Mouse (Mus musculus) embryonic stem cell, embryonic (primary cell): ENCODE results near the gene Efna2.

Experiments
- CTCF ChIA-PET, 4 experiments: fragments of 300-600 bp in 2 of 4; fragments of 350-600 bp in 2 of 4; sonication (Branson Sonifier 250); formaldehyde crosslinking; loops; one replicate each; lab custom pipeline; 2022; ENCODE audit warnings: inconsistent platforms in 2 of 4; lab: Charles Lee
- POLR2A ChIA-PET, 4 experiments: fragments of 300-600 bp in 2 of 4; fragments of 350-600 bp in 2 of 4; sonication (Branson Sonifier 250); formaldehyde crosslinking; loops; one replicate each; lab custom pipeline; 2022; ENCODE audit warnings: antibody characterized with exemption in 4 of 4, inconsistent platforms in 1 of 4; lab: Charles Lee

The Efna2 gene

GRCm38 (mm10) chr10:80174705-80175104 lies 4.6 kb upstream of the Efna2 start:
- POLR2A ChIA-PET: interaction anchor here in 3 of 4 experiments (0.6 to 10.9 kb wide), 24 partner anchors 10 to 466 kb away, joined by 3 to 284 read pairs (median 5); partner anchors contain the start of genes Rps15 (in 2 of the 3), Apc2 (in 1 of the 3), Cirbp (in 1 of the 3) and Dazap1 (in 1 of the 3)
- CTCF ChIA-PET: interaction anchor here (0.5 to 3.0 kb wide), 47 partner anchors 8 to 615 kb away, joined by 3 to 53 read pairs (median 5); partner anchors contain the start of genes Apc2 (in 1 of the 4), Cirbp (in 1 of the 4), Dazap1 (in 1 of the 4) and Gamt (in 1 of the 4)

DNA sequence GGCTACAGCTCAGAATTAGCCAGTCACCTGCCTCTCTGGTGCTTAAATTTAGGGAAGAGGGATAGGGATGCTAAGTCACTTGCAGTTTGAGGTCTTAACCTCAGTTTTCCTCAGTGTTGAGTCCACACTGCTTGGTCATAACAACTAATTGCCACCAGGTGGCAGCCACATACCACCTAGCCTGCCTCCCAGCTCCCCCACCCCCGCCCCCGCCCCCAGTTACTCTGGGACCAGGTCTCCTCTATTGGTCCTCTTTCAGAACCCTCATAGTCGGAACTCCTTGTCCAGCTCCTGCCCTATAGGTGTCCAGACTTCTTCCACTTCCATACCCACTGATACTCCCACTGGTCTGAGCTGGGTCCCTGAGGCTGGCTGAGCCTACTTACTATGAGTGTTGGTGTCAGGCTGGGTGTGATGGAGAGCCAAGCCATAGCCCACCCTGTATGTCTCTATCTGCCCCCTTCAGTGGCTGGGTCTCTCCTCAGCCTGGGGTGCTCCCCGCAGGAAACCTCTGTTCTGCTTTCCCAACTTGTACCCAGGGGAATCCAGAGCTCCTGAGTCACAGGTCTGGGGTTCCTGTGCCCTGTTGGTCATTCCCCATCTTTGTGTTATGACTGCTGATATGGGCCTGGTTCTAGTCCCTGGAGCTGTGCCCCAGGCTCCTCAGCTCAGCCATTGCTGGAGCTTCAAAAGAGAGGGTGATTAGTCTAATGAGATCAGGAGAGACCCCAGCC lies 3.6 kb upstream of the Efna2 start:
- POLR2A ChIA-PET: interaction anchor here (0.6 to 3.9 kb wide), 48 partner anchors 8 to 465 kb away, joined by 3 to 23 read pairs (median 4); partner anchors contain the start of genes Ndufs7 (in 3 of the 4), Rps15 (in 3 of the 4), Cirbp (in 2 of the 4) and Dazap1 (in 2 of the 4)

DNA sequence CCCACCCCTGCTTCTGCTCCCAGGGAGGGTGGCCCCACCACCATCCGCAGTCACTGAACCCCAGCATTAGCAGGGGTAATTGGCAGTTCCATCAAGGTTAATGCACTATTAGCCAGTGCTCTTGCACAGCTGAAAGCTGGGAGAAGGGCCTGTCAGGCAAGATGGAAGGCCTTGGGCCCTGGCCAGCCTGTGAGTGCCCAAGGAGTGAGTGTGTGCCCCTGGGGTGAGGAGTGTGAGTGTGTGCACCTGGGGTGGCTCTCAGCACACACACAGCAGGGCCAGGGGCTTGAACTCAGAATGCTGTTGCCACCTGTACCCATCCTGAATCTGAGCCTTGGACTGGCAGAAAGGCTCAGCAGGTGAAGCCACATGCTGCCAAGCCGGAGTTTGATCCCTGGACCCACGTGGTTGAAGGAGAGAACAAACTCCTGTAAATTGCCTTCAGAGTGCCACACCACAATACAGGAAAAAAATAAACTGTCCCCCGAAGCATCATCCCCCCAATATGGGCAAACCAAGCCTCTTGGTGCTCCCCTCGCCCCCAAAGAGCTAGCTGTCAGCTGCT lies 2.9 kb upstream of the Efna2 start:
- ChIA-PET POLR2A (interaction anchor here (0.6 to 3.9 kb wide), 39 partner anchors 8 to 279 kb away, joined by 3 to 23 read pairs (median 4); partner anchors contain the start of genes Cirbp (in 2 of the 4), Dazap1 (in 2 of the 4), Mum1 (in 2 of the 4) and Ndufs7 (in 2 of the 4)), CTCF (interaction anchor here (0.6 to 3.0 kb wide), 56 partner anchors 8 to 216 kb away, joined by 3 to 53 read pairs (median 4); partner anchors contain the start of genes Mum1 (in 3 of the 4), Adamtsl5 (in 2 of the 4), Rps15 (in 2 of the 4) and Apc2 (in 1 of the 4))

More for the DNA sequence above, 3.6 kb upstream of the Efna2 start:
- CTCF ChIA-PET: interaction anchor here (0.5 to 3.0 kb wide), 73 partner anchors 8 to 614 kb away, joined by 3 to 53 read pairs (median 4); partner anchors contain the start of genes Mum1 (in 3 of the 4), Adamtsl5 (in 2 of the 4), Dazap1 (in 2 of the 4) and Rps15 (in 2 of the 4)

DNA sequence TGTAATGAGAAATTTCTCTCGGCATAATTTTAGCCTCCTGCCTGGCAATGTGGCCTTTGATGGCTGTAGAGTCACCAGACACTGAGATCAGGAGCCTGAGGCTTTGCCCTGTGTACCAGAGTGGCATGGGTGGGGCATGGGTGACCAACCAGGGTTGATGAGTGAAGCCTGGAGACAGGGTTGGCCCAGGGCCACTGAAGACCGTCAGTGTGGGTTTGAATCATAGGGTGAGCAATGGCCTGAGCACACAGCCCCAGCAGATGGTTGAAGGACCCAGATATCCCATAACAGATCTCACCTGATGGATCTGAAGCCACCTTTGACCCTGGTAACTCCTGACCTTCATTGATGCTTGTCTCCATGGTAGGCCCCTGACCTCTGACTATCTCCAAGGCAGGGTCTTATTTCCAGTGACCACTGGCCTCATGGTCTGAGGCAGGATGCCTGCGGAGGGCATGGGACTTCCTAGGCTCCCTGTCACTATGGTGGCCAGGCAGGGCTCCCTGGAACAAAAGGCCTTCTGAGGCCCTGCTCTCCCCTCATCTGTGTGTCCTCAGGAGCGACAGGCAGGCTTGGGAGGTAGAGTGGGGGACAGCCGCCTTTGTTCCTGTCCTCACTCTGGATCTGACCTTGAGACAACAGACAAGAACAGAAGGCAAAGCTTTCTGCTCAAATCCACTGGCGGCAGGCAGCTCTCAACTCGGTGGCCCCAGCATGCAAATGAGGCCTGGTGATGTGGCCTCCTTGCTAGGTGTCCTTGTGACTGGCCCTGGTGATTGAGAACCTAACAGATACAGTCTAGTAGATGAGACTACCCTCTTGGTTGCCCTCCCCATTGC lies 1.6 kb upstream of the Efna2 start:
- POLR2A ChIA-PET: interaction anchor here in 2 of 4 experiments (0.6 to 5.3 kb wide), 16 partner anchors 9 to 1254 kb away, joined by 3 to 36 read pairs (median 4); partner anchors contain the start of genes Dazap1 (in 1 of the 2), Gamt (in 1 of the 2), Mum1 (in 1 of the 2) and Rps15 (in 1 of the 2)
- CTCF ChIA-PET: interaction anchor here in 3 of 4 experiments (0.6 to 2.8 kb wide), 9 partner anchors 49 to 329 kb away, joined by 3 to 13 read pairs (median 4); partner anchors contain the start of gene Mum1 (in 1 of the 3)

- CTCF ChIA-PET: interaction anchor here in 2 of 4 experiments (1.0 to 2.1 kb wide), 6 partner anchors 19 to 194 kb away, joined by 3 to 8 read pairs (median 5); no protein-coding TSS in a partner anchor
- POLR2A ChIA-PET: interaction anchor here (0.5 to 5.3 kb wide), 11 partner anchors 8 to 329 kb away, joined by 3 to 36 read pairs (median 5); partner anchors contain the start of genes 1600002K03Rik (in 1 of the 4) and Rps15 (in 1 of the 4)
Measured at GRCm38 (mm10) chr10:80180288-80180687, 1.0 kb downstream of the Efna2 start.

DNA sequence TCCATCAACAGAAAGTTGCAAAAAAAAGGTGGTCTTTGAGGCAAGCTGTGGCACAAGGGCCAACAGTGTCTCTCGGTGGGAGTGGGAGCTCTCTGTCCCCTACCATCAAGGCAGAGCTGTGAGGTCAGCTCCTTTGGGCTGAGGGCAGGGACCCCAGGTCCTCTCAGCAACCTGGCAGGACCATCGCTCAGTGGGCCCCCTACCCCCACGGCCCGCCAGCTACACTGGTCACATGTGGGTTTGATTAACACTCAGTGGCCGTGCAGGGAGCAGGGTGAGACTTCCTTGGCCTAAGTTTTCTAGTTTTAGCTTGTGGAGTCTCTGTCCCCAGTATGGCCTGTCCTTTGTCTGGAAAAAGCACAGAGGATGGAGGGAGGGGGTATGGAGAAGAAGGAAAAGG lies 1.5 kb downstream of the Efna2 start:
- ChIA-PET POLR2A (interaction anchor here (0.5 to 5.3 kb wide), 16 partner anchors 9 to 675 kb away, joined by 3 to 36 read pairs (median 3); partner anchors contain the start of genes 1600002K03Rik (in 1 of the 4), Mum1 (in 1 of the 4), Ptbp1 (in 1 of the 4) and Rps15 (in 1 of the 4)), CTCF (interaction anchor here in 3 of 4 experiments (0.5 to 1.5 kb wide), 6 partner anchors 19 to 193 kb away, joined by 3 to 8 read pairs (median 4); no protein-coding TSS in a partner anchor)

DNA sequence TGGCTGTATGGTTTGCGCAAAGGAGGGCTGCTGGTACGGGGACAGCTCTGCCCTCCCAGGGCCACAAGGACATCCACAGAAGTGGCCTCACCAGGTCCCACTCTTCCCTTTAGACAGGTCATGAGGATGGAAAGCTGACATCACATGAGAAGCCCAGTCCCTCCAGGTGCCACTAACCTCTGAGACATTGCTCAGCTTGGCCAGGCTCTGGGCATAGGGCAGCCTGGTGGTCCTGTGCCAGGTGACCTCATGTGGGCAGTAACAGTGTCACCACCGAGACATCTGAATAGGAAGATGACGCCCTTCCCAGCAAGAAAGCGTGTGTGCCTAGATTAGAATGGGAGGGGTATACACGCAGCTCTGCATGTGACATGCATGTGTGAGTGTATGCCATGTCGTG lies 3.3 kb downstream of the Efna2 start:
- ChIA-PET CTCF (interaction anchor here in 2 of 4 experiments (0.5 to 1.2 kb wide), 4 partner anchors 9 to 62 kb away, joined by 3 to 4 read pairs (median 3); no protein-coding TSS in a partner anchor), POLR2A (interaction anchor here in 3 of 4 experiments (0.5 to 5.3 kb wide), 10 partner anchors 11 to 147 kb away, joined by 3 to 36 read pairs (median 4); partner anchors contain the start of genes 1600002K03Rik (in 1 of the 3), Pcsk4 (in 1 of the 3) and Reep6 (in 1 of the 3))

GRCm38 (mm10) chr10:80186649-80187048 lies 7.4 kb downstream of the Efna2 start:
- ChIA-PET POLR2A (interaction anchor here (0.6 to 2.5 kb wide), 10 partner anchors 14 to 183 kb away, joined by 3 to 16 read pairs (median 4); partner anchors contain the start of genes Dazap1 (in 1 of the 4), Gamt (in 1 of the 4) and Mum1 (in 1 of the 4)), CTCF (interaction anchor here in 2 of 4 experiments (0.6 to 1.3 kb wide), 3 partner anchors 11 to 58 kb away, joined by 4 to 16 read pairs (median 5); no protein-coding TSS in a partner anchor)

DNA sequence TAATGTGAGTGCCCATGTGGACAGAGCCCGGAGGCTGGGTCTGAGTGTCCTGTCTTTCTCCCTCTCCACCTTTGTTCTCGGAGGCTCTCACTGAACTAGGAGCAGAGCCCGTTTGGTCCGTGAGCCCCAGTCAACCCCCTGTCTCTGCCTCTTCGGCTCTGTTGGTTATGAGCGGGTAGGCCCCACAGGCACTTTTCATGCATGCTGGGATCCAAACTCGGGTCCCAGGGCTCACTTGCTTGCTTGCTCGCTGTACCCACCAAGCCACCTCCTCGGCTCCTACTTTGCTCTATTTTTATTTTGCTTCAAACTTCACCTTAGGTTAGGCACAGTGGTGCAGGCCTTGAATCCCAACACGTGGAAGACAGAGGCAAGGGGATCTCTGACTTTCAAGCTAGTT lies 8.5 kb downstream of the Efna2 start:
- CTCF ChIA-PET: interaction anchor here in 1 of 4 experiments (1.0 kb wide), 1 partner anchor 13 kb away, joined by 3 read pairs; no protein-coding TSS in a partner anchor

DNA sequence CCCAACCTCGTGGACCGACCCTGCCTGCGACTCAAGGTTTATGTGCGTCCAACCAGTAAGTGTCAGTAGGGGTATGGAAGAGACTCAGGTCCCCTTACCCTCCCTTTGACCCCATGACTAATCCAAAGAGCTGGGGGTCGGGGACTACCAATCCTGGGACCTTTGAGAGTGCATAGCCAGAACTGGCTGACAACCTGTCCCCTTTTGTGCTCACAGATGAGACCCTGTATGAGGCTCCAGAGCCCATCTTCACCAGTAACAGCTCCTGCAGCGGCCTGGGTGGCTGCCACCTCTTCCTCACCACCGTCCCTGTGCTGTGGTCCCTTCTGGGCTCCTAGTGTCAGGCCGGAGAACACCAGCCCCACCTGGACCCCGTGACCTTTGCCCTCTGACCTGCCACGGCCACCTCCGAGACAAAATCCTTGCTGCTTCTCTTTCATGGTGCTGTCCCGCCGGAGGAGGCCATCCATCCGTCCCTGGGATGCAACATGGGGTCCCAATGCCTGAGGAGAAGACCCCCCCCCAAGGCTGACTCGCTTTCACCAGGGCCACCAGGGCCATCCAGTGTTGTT lies 9.3 kb downstream of the Efna2 start:
- POLR2A ChIA-PET: interaction anchor here in 2 of 4 experiments (0.5 to 1.4 kb wide), 4 partner anchors 9 to 22 kb away, joined by 3 to 6 read pairs (median 6); partner anchors contain the start of gene Efna2 (in 1 of the 2)
- CTCF ChIA-PET: interaction anchor here in 1 of 4 experiments (1.0 kb wide), 1 partner anchor 13 kb away, joined by 3 read pairs; no protein-coding TSS in a partner anchor

More for the DNA sequence above, 8.5 kb downstream of the Efna2 start:
- POLR2A ChIA-PET: interaction anchor here in 1 of 4 experiments (0.5 to 1.4 kb wide), 5 partner anchors 8 to 22 kb away, joined by 3 to 6 read pairs (median 4); partner anchors contain the start of gene Efna2

DNA sequence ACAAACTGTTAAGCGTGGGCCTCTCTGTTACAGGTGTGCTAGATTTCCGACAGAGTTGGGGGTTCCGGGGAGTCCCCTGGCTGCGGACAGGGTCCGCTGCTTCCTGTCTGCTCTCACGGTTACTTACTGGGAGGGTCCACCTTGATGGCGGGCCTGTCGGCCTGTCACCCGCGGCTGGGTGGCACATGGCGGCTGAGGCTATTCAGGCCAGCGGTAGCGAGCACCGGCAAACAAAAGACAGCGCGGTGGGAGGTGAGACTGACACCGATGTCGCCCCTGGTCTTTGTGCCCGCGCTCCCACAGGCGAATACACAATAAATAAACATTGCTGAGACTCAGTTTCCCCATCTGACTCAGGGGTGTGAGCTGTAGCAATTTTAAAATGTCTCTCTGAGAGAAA lies 10.7 kb downstream of the Efna2 start:
- ChIA-PET POLR2A (interaction anchor here in 3 of 4 experiments (0.6 to 2.7 kb wide), 10 partner anchors 11 to 230 kb away, joined by 3 to 12 read pairs (median 3); partner anchors contain the start of genes Efna2 (in 2 of the 3), Mbd3 (in 1 of the 3) and Wdr18 (in 1 of the 3)), CTCF (interaction anchor here in 3 of 4 experiments (0.6 to 1.4 kb wide), 6 partner anchors 8 to 178 kb away, joined by 3 to 10 read pairs (median 4); partner anchors contain the start of gene Mum1 (in 1 of the 3))

GRCm38 (mm10) chr10:80190491-80191051 lies 11.3 kb downstream of the Efna2 start:
- POLR2A ChIA-PET: interaction anchor here in 3 of 4 experiments (0.6 to 2.7 kb wide), 16 partner anchors 12 to 1100 kb away, joined by 3 to 12 read pairs (median 4); partner anchors contain the start of genes Efna2 (in 1 of the 3), Mbd3 (in 1 of the 3), Rps15 (in 1 of the 3) and Wdr18 (in 1 of the 3)

DNA sequence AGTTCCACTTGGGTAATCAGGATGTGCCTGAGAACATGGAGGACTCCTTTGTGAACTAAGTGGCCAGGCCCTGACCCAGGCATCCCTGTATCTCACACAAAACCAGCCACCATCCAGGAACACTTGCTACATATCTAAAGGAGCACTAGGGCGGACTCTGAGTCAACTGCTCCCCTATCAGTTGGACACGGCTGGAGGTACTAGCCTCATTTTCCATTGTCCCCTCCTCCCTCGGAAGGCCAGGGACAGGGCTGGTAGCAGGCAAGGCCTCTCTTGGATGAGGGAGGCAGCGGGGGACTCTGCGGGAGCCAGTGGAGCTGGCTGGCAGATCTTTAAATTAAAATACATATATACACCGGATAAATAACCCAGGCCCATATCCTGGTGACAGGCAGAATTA lies 14.7 kb downstream of the Efna2 start:
- CTCF ChIA-PET: interaction anchor here in 2 of 4 experiments (0.6 to 1.2 kb wide), 3 partner anchors 19 to 553 kb away, joined by 3 to 8 read pairs (median 7); partner anchors contain the start of gene Mum1 (in 1 of the 2)

More at GRCm38 (mm10) chr10:80190491-80191051, 11.3 kb downstream of the Efna2 start:
- CTCF ChIA-PET: interaction anchor here in 2 of 4 experiments (0.6 to 1.4 kb wide), 6 partner anchors 9 to 316 kb away, joined by 3 to 7 read pairs (median 4); no protein-coding TSS in a partner anchor

DNA sequence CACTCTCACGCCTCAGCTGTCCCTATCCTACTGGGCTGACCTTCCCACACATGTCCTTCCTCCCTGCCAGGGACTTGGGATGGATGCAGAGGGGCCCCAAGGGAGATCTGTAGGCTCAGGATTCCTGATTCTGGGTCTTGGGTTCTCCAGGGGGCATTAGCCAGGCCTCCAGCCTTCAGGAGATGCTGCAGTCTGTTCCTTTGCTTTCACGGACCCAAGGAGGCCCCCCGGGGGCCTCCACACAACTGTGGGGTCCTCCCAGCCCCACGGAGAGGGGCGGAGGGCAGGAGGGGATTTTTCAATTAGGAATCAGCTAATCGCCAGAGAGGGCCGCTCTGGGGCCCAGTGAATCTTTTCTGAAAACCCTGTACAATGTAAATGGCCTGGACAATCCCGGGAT lies 15.2 kb downstream of the Efna2 start:
- ChIA-PET POLR2A (interaction anchor here in 1 of 4 experiments (0.8 to 2.3 kb wide), 3 partner anchors 10 to 27 kb away, joined by 3 to 8 read pairs (median 6); no protein-coding TSS in a partner anchor), CTCF (interaction anchor here in 1 of 4 experiments (0.7 kb wide), 1 partner anchor 66 kb away, joined by 3 read pairs; no protein-coding TSS in a partner anchor)

More for the DNA sequence above, 14.7 kb downstream of the Efna2 start:
- POLR2A ChIA-PET: interaction anchor here in 3 of 4 experiments (1.1 to 2.3 kb wide), 8 partner anchors 12 to 98 kb away, joined by 3 to 9 read pairs (median 6); partner anchors contain the start of genes Ndufs7 (in 1 of the 3) and Rps15 (in 1 of the 3)
